Mouse (Mus musculus): ENCODE results near the gene Rab11fip3. TPM values are rescaled to one million over a fixed set of nuclear protein-coding genes. Genes with fewer than 3 reads are reported as not detected.
A peak's percentile ranks its signal among the peaks of the same experiment; 100 is the strongest.

Rab11fip3 gene
- total RNA-seq, 1 experiment, result 9.4 TPM

GRCm38 (mm10) chr17:25942597-25943151 is 126.7 kb downstream of the Rab11fip3 start:
- peaks cover 3 to 23% of the 10 kb centered on the region in 2 experiments; a peak in 2 of 4 replicates for H3K4me1 ChIP-seq (ENCODE audit: control insufficient read depth in 2 of 2, insufficient read depth in 2 of 2, low read length in 2 of 2, poor library complexity in 1 of 2)
- DNase-seq (ENCODE audit: low read depth, low spot score), result no peak
- in situ Hi-C loops (cut with MboI; ENCODE audit: low sequenced_read_pairs in 2 of 2, unreplicated experiment in 2 of 2), result no loop called here
- TF ChIP-seq ZC3H11A (IDR thresholded peaks at IDR 0.05; ENCODE audit: borderline replicate concordance, low read depth, low read length) (no peak), ZNF384 (IDR thresholded peaks at IDR 0.05; ENCODE audit: low read depth, low read length) (no peak), CHD2 (IDR thresholded peaks at IDR 0.05; ENCODE audit: low read depth, low read length) (no peak), MAFK (IDR thresholded peaks at IDR 0.05; ENCODE audit: insufficient read depth, low read depth, low read length) (no peak)
- no peaks in the 10 kb centered on the region for H3K36me3 ChIP-seq (ENCODE audit: control insufficient read depth, insufficient read depth, low read length, poor library complexity, severe bottlenecking)
- H3K9ac ChIP-seq (ENCODE audit: insufficient read depth, low read depth, low read length, poor library complexity, severe bottlenecking), result 0 out of 2 replicates have a peak overlapping the region, but pooled peaks have one; percentile 9
- H3K9me3 ChIP-seq (ENCODE audit: control insufficient read depth, insufficient read depth, low read depth, low read length), result no peaks in the 10 kb centered on the region
- H3K4me3 ChIP-seq (ENCODE audit: insufficient read depth in 1 of 2, low read depth in 1 of 2, low read length in 2 of 2, poor library complexity in 1 of 2, severe bottlenecking in 1 of 2), result no peak overlapping the region
- no peak overlapping the region for H3K27ac ChIP-seq (ENCODE audit: insufficient read depth, low read depth, low read length, poor library complexity, severe bottlenecking)

- TF ChIP-seq ZC3H11A (IDR thresholded peaks at IDR 0.05; ENCODE audit: borderline replicate concordance, low read depth, low read length), result no peak
- TF ChIP-seq HCFC1 (IDR thresholded peaks at IDR 0.05; ENCODE audit: borderline replicate concordance, insufficient read depth, low read length), result peak; percentile 82
- Histone ChIP-seq H3K27ac (ENCODE audit: insufficient read depth, low read depth, low read length, poor library complexity, severe bottlenecking) (no peak overlapping the region; the same call in 1 of the 2 replicates), H3K9ac (ENCODE audit: insufficient read depth, low read depth, low read length, poor library complexity, severe bottlenecking) (peak overlapping the region; percentile 98), H3K36me3 (ENCODE audit: control insufficient read depth, insufficient read depth, low read length, poor library complexity, severe bottlenecking) (peaks cover 7% of the 10 kb centered on the region), H3K4me3 (ENCODE audit: insufficient read depth in 1 of 2, low read depth in 1 of 2, low read length in 2 of 2, poor library complexity in 1 of 2, severe bottlenecking in 1 of 2) (peak overlapping the region; percentile 88 to 92), H3K4me1 (ENCODE audit: control insufficient read depth in 2 of 2, insufficient read depth in 2 of 2, low read length in 2 of 2, poor library complexity in 1 of 2) (peaks cover 3 to 23% of the 10 kb centered on the region in 2 experiments; a peak in 2 of 4 replicates), H3K9me3 (ENCODE audit: control insufficient read depth, insufficient read depth, low read depth, low read length) (no peaks in the 10 kb centered on the region)
- in situ Hi-C loops (cut with MboI; ENCODE audit: low sequenced_read_pairs in 2 of 2, unreplicated experiment in 2 of 2), result no loop called here
- DNase-seq (ENCODE audit: low read depth, low spot score), result no peak
These were observed 127.7 kb downstream of the Rab11fip3 start for GRCm38 (mm10) chr17:25941511-25942241.

Other genes starting within 250 kb of the Rab11fip3 start
- 28.6 and 43.4 TPM in 2 replicates for gene Wdr24, start 245.9 kb downstream of the Rab11fip3 start, total RNA-seq (2012; rRNA removed)
- 25.1 and 46.4 TPM in 2 replicates for gene Jmjd8, start 240.7 kb downstream of the Rab11fip3 start, total RNA-seq (2012; rRNA removed)
- gene Stub1, start 236.2 kb downstream of the Rab11fip3 start, total RNA-seq (2012; rRNA removed), result 161 and 176 TPM in 2 replicates
- 1.1 and 2.6 TPM in 2 replicates for gene Rhbdl1, start 232.3 kb downstream of the Rab11fip3 start, total RNA-seq (2012; rRNA removed)
- gene Gm20683, start 227.8 kb downstream of the Rab11fip3 start, total RNA-seq (2012; rRNA removed), result 2.0 and 2.7 TPM in 2 replicates
- 36.8 and 52.6 TPM in 2 replicates for gene Rhot2, start 224.7 kb downstream of the Rab11fip3 start, total RNA-seq (2012; rRNA removed)
- 24.7 and 50.5 TPM in 2 replicates for gene Wdr90, start 208.1 kb downstream of the Rab11fip3 start, total RNA-seq (2012; rRNA removed)
- 12.3 and 12.6 TPM in 2 replicates for gene Mcrip2, start 200.8 kb downstream of the Rab11fip3 start, total RNA-seq (2012; rRNA removed)
- 26.5 and 26.6 TPM in 2 replicates for gene Mettl26, start 194.5 kb downstream of the Rab11fip3 start, total RNA-seq (2012; rRNA removed)
- 3.3 TPM in 2 replicates for gene Wfikkn1, start 188.7 kb downstream of the Rab11fip3 start, total RNA-seq (2012; rRNA removed)
- 14.6 and 15.7 TPM in 2 replicates for gene Rab40c, start 149.8 kb downstream of the Rab11fip3 start, total RNA-seq (2012; rRNA removed)
- 44.4 and 56.9 TPM in 2 replicates for gene Pigq, start 124.6 kb downstream of the Rab11fip3 start, total RNA-seq (2012; rRNA removed)
- gene Nhlrc4, start 124.6 kb downstream of the Rab11fip3 start, total RNA-seq (2012; rRNA removed), result 0.16 and 0.18 TPM in 2 replicates
- not detected in 2 replicates for gene A930017K11Rik, start 117.0 kb downstream of the Rab11fip3 start, total RNA-seq (2012; rRNA removed)
- gene Capn15, start 83.8 kb downstream of the Rab11fip3 start, total RNA-seq (2012; rRNA removed), result 18.0 and 19.0 TPM in 2 replicates
- gene Decr2, start 20.8 kb upstream of the Rab11fip3 start, total RNA-seq (2012; rRNA removed), result 12.6 and 15.2 TPM in 2 replicates
- 96.4 and 133 TPM in 2 replicates for gene Nme4, start 26.0 kb upstream of the Rab11fip3 start, total RNA-seq (2012; rRNA removed)
- gene Tmem8, start 43.7 kb upstream of the Rab11fip3 start, total RNA-seq (2012; rRNA removed), result 22.3 and 28.5 TPM in 2 replicates
- 154 and 156 TPM in 2 replicates for gene Mrpl28, start 53.9 kb upstream of the Rab11fip3 start, total RNA-seq (2012; rRNA removed)
- gene Axin1, start 69.1 kb upstream of the Rab11fip3 start, total RNA-seq (2012; rRNA removed), result 33.6 and 38.9 TPM in 2 replicates
- gene Pdia2, start 129.5 kb upstream of the Rab11fip3 start, total RNA-seq (2012; rRNA removed), result 0.16 and 0.18 TPM in 2 replicates
- gene Rgs11, start 133.4 kb upstream of the Rab11fip3 start, total RNA-seq (2012; rRNA removed), result 5.6 and 18.9 TPM in 2 replicates
- 15.0 and 23.9 TPM in 2 replicates for gene Arhgdig, start 138.2 kb upstream of the Rab11fip3 start, total RNA-seq (2012; rRNA removed)
- 22.1 and 28.4 TPM in 2 replicates for gene Fam234a, start 174.7 kb upstream of the Rab11fip3 start, total RNA-seq (2012; rRNA removed)
- 112 and 115 TPM in 2 replicates for gene Luc7l, start 183.3 kb upstream of the Rab11fip3 start, total RNA-seq (2012; rRNA removed)